Mouse (Mus musculus) hindbrain, embryonic 15.5 days (tissue): Measurements from ENCODE around the gene Pik3r5. TPM values are rescaled to one million over a fixed set of nuclear protein-coding genes. Genes with fewer than 3 reads are reported as not detected.

Source experiments
- ATAC-seq: fragments of 200-750 bp; cut with Nextera tagmentation; 2 replicates; pipeline ENCODE4 v1.8.0; 2017; ENCODE audit warnings: low read depth, moderate number of reproducible peaks, moderate TSS enrichment; ENCODE audit not compliant: low FRiP score
- H3K27ac ChIP-seq: fragments of 300-500 bp; sonication (generic); replicated peaks from 2 replicates; pipeline ENCODE4 v1.5.1; 2015; ENCODE audit warnings: mild to moderate bottlenecking, inconsistent platforms
- H3K27me3 ChIP-seq: fragments of 300-500 bp; sonication (generic); 2 replicates; pipeline ENCODE4 v1.6.1; 2015; ENCODE audit warnings: control low read depth, inconsistent platforms
- H3K36me3 ChIP-seq: fragments of 300-500 bp; sonication (generic); 2 replicates; pipeline ENCODE4 v1.6.1; 2015; ENCODE audit warnings: control low read depth, inconsistent platforms
- H3K4me1 ChIP-seq: fragments of 300-500 bp; sonication (generic); replicated peaks from 2 replicates; pipeline ENCODE4 v1.6.1; 2015; ENCODE audit warnings: control low read depth, inconsistent platforms
- H3K4me2 ChIP-seq: fragments of 300-500 bp; sonication (generic); 2 replicates; pipeline ENCODE4 v1.6.1; 2015; ENCODE audit warnings: moderate library complexity, mild to moderate bottlenecking, inconsistent platforms
- H3K4me3 ChIP-seq: fragments of 300-500 bp; sonication (generic); 2 replicates; pipeline ENCODE4 v1.5.1; 2015; ENCODE audit warnings: mild to moderate bottlenecking, inconsistent platforms
- H3K9ac ChIP-seq: fragments of 300-500 bp; sonication (generic); 2 replicates; pipeline ENCODE4 v1.6.1; 2015; ENCODE audit warnings: inconsistent platforms
- H3K9me3 ChIP-seq: fragments of 300-500 bp; sonication (generic); 2 replicates; pipeline ENCODE4 v1.6.1; 2016; ENCODE audit warnings: control low read depth, inconsistent platforms
- WGBS: fragments of 180-500 bp; shearing (Covaris S2); methylation state at CpG from one replicate; pipeline ENCODE4 v1.1.7; 2015; 5-methylcytosine and 5-hydroxymethylcytosine counted together
- polyA plus RNA-seq: library from polyadenylated mRNA; unstranded; fragments of >200 nt; fragmentation: Nextera tagmentation; extraction: Ambion mirVana; gene quantifications from 2 replicates; pipeline ENCODE4 v1.2.1, GENCODE M21; 2015

The Pik3r5 gene
- polyA plus RNA-seq, 1 experiment from 2014 or later = 0.30 TPM

DNA sequence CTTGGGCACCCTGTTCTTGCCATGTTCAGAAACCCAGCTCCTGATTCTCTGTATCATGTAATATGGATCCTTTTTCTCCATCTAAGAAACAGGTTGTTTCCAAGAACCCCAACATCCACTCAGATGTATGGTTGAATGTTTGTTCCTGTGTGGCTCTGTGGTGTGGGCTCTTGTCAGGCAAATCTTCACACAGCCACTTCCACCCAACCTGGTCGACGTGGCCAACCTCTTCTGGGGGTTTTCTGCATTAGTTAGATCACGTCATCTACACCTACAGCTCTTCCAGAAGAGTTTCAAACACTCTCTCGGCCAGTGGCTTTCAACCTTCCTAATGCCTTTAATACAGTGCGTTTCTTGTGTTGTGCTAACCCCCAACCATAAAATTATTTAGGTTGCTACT is 4.5 kb downstream of the Pik3r5 start:
- Histone ChIP-seq H3K9me3 (no peaks in the 10 kb centered on the region), H3K4me2 (no peak overlapping the region), H3K27me3 (peaks cover 4% of the 10 kb centered on the region; the same call in 1 of the 2 replicates), H3K27ac (no peak overlapping the region), H3K4me1 (peaks cover 6% of the 10 kb centered on the region; the same call in 1 of the 2 replicates), H3K36me3 (no peaks in the 10 kb centered on the region), H3K9ac (no peak overlapping the region), H3K4me3 (no peak overlapping the region)
- 90% methylated on average over 5 of the region's 5 CpGs for WGBS
- no peak for ATAC-seq

GRCm38 (mm10) chr11:68440100-68440499 is 8.2 kb downstream of the Pik3r5 start:
- Histone ChIP-seq H3K4me2 (no peak overlapping the region), H3K27me3 (no peaks in the 10 kb centered on the region), H3K4me3 (no peak overlapping the region), H3K9me3 (no peaks in the 10 kb centered on the region), H3K9ac (no peak overlapping the region), H3K4me1 (no peaks in the 10 kb centered on the region), H3K36me3 (no peaks in the 10 kb centered on the region), H3K27ac (no peak overlapping the region)
- WGBS = 83% methylated on average over 9 of the region's 9 CpGs
- no peak for ATAC-seq

DNA sequence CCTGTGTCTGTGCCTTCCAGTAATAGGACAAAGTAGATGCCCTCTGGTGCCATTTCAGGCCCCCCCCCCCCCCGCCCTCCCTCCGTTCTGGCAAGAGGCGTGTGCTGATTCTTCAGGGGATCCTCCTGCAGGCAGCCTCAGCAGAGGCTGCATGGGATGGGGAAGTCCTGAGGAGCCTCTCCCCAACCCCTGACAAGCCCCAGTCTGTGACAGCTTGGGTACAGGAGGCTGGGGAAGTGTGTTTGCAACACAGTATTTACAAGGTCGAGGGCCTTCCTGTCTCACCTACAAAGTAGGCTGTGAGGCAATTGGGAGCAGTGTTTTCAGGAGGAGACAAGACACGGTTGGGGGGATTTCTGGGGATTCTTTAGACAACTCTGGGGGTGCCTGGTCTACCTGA is 9.0 kb downstream of the Pik3r5 start:
- Histone ChIP-seq H3K27me3 (no peaks in the 10 kb centered on the region), H3K9me3 (no peaks in the 10 kb centered on the region), H3K4me2 (no peak overlapping the region), H3K9ac (no peak overlapping the region), H3K36me3 (no peaks in the 10 kb centered on the region), H3K27ac (no peak overlapping the region), H3K4me1 (no peaks in the 10 kb centered on the region), H3K4me3 (no peak overlapping the region)
- no peak for ATAC-seq
- 90% methylated on average over 5 of the region's 5 CpGs for WGBS

DNA sequence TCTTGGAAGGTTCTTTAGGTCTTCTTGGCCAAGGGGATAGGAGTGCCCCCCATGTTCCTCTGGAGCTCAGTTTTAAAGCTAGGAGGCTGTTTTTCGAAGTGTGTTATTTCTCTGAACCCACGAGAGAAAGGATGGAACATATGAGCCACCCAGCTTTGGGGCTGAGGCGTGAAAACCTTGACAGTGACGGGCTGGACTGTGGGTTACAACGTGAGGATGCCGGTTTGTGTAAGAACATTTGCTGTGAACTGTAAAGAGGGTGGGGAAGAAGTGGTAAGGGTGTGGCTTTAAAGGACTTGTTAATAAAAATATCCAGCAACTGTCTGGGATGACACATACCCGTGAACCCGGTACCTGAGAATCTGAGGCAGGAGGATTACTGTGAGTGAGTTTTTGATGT is 10.4 kb downstream of the Pik3r5 start:
- ATAC-seq = no peak
- H3K4me1 ChIP-seq = no peaks in the 10 kb centered on the region
- no peak overlapping the region for H3K9ac ChIP-seq
- no peaks in the 10 kb centered on the region for H3K36me3 ChIP-seq
- H3K4me2 ChIP-seq = no peak overlapping the region
- 89% methylated on average over 8 of the region's 8 CpGs for WGBS
- no peak overlapping the region for H3K27ac ChIP-seq
- H3K4me3 ChIP-seq = no peak overlapping the region
- no peaks in the 10 kb centered on the region for H3K27me3 ChIP-seq
- no peaks in the 10 kb centered on the region for H3K9me3 ChIP-seq

GRCm38 (mm10) chr11:68442983-68443638 is 11.2 kb downstream of the Pik3r5 start:
- Histone ChIP-seq H3K4me2 (no peak overlapping the region), H3K4me1 (no peaks in the 10 kb centered on the region), H3K36me3 (no peaks in the 10 kb centered on the region), H3K27me3 (no peaks in the 10 kb centered on the region), H3K4me3 (no peak overlapping the region), H3K9me3 (no peaks in the 10 kb centered on the region), H3K27ac (no peak overlapping the region), H3K9ac (no peak overlapping the region)
- 84% methylated on average over 12 of the region's 12 CpGs for WGBS
- no peak for ATAC-seq

DNA sequence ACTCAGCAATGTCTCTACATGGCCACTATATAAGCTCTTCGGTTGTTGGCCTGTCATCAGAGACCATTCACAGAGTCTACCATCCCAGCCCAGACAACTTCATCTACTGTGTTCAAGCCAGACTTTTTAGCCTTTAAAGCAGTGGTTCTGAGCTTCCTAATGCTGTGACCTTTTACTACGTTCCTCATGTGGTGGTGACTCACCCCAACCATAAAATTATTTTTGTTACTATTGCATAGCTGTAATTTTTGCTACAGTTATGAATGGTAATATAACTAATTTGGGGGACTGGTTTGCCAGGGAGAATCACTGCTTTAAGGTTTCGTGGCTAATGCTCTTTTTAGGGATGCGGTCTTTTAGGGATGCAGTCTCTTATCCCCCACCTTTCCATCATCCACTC is 14.0 kb downstream of the Pik3r5 start:
- H3K9me3 ChIP-seq = no peaks in the 10 kb centered on the region
- no peak overlapping the region for H3K4me3 ChIP-seq
- no peaks in the 10 kb centered on the region for H3K36me3 ChIP-seq
- 91% methylated on average over 4 of the region's 4 CpGs for WGBS
- no peak for ATAC-seq
- H3K27me3 ChIP-seq = no peaks in the 10 kb centered on the region
- H3K4me1 ChIP-seq = peaks cover 6% of the 10 kb centered on the region
- H3K4me2 ChIP-seq = no peak overlapping the region
- no peak overlapping the region for H3K27ac ChIP-seq
- H3K9ac ChIP-seq = no peak overlapping the region

DNA sequence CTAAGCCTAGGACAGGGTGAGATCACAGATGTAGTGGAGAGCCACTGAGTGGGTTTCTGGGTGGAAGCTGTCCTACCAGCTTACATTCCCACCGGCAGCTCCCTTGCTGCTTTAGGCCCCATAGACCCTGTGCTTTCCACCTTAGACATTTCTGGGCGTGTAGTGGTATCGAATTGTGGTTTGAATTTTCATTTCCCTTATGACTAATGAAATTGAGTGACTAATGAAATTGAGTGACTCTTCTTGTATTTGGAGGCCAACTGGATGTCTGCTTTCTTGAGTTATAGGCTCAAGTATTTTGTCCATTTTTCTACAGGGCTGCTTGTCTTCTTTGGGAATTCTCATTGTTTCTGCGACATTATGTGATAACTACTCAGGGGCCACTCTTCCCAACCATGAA is 14.6 kb downstream of the Pik3r5 start:
- Histone ChIP-seq H3K9me3 (no peaks in the 10 kb centered on the region), H3K4me1 (peaks cover 12% of the 10 kb centered on the region), H3K9ac (no peak overlapping the region), H3K36me3 (no peaks in the 10 kb centered on the region), H3K4me2 (no peak overlapping the region), H3K27me3 (no peaks in the 10 kb centered on the region), H3K27ac (no peak overlapping the region), H3K4me3 (no peak overlapping the region)
- 97% methylated on average over 4 of the region's 4 CpGs for WGBS
- no peak for ATAC-seq

- no peak overlapping the region for H3K4me3 ChIP-seq
- 88% methylated on average over 2 of the region's 2 CpGs for WGBS
- no peaks in the 10 kb centered on the region for H3K27me3 ChIP-seq
- H3K36me3 ChIP-seq = no peaks in the 10 kb centered on the region
- H3K4me2 ChIP-seq = no peak overlapping the region
- H3K9ac ChIP-seq = no peak overlapping the region
- H3K9me3 ChIP-seq = no peaks in the 10 kb centered on the region
- no peak overlapping the region for H3K27ac ChIP-seq
- peaks cover 12% of the 10 kb centered on the region for H3K4me1 ChIP-seq
- ATAC-seq = no peak
Measured at GRCm38 (mm10) chr11:68447242-68447641, 15.3 kb downstream of the Pik3r5 start.

DNA sequence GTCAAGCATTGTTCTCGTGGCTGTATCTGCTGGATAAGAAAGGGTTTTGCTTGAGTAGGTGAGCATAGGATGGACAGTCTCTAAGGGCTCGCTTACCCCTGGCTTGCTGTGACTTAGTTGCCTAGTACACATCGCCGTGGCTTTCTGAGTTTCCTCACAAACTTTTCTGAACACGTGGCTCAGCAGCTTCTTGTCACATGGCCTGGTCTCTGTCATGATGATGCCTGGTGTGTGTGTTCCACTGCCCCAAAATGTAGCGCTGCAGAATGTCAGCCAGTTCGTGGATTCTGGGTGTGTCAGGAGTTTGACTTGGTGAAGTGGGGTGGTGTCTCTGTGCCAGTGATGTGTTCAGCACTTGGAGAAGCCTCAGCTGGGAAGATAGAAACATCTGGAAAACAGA is 16.4 kb downstream of the Pik3r5 start:
- H3K9me3 ChIP-seq = no peaks in the 10 kb centered on the region
- no peaks in the 10 kb centered on the region for H3K36me3 ChIP-seq
- ATAC-seq = no peak
- no peak overlapping the region for H3K4me3 ChIP-seq
- peaks cover 12% of the 10 kb centered on the region for H3K4me1 ChIP-seq
- H3K27me3 ChIP-seq = no peaks in the 10 kb centered on the region
- H3K9ac ChIP-seq = no peak overlapping the region
- no peak overlapping the region for H3K27ac ChIP-seq
- H3K4me2 ChIP-seq = no peak overlapping the region
- WGBS = 89% methylated on average over 7 of the region's 7 CpGs

DNA sequence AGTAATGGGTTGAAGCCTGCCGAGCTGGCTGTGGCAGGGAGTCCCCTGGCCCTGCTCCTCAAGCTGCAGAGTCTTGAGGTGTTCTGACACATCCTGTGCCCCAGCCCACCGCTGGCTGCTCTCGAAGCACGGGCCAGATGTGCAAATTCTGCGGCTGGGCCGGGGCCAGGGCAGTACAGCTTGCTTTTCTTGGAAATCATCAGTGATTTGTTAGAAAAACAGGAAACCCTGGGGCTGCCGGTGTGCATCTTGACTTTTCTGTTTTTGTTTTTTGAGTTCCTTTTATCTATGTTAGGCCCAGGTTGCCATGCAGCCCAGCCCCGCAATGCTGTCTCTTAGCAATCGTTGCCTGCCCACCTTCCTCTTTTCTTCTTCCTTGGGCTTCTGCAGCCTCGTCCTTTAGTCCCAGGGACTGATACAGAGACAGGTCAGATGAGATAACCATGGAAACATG is 19.4 kb downstream of the Pik3r5 start:
- no peaks in the 10 kb centered on the region for H3K9me3 ChIP-seq
- ATAC-seq = no peak
- H3K27ac ChIP-seq = peak overlapping the region; percentile 28; the same call in 1 of the 2 replicates
- no peaks in the 10 kb centered on the region for H3K27me3 ChIP-seq
- H3K9ac ChIP-seq = no peak overlapping the region
- H3K4me3 ChIP-seq = no peak overlapping the region
- no peaks in the 10 kb centered on the region for H3K36me3 ChIP-seq
- peak overlapping the region; percentile 9; the same call in 1 of the 2 replicates for H3K4me2 ChIP-seq
- H3K4me1 ChIP-seq = peaks cover 12% of the 10 kb centered on the region
- WGBS = 56% methylated on average over 10 of the region's 10 CpGs

DNA sequence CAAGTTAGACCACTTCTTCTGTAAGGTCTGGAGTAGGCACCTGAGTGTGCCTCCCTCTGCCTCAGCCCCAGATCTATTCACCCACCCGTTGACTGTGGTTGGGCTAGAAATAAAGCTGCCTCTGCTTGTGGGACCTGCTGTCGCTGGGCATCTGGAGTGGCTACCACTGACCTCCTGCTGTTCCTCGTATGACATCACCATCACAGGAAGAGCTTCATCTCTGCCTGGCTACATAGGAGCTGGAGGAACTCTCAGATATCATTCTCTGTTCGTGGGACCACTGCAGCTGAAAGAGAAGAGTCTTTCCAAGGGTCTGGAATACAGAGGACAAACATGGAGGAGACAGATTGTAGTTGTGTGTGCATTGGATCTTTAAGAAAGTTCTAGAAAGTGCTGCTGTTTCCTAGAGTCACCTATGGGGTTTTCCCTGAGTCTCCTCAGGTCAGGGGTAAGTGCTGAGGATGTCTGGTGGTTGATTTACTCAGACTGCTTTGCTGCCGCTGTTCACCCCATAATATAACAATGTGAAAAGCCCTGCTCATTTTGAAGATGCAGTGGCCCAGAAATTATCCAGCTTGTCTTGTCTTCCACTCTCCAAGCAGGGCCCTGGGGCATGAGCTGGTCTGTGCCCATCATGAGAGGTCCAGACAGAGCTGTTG is 20.0 kb downstream of the Pik3r5 start:
- Histone ChIP-seq H3K9ac (no peak overlapping the region), H3K36me3 (no peaks in the 10 kb centered on the region), H3K9me3 (no peaks in the 10 kb centered on the region), H3K4me1 (peaks cover 12% of the 10 kb centered on the region), H3K27me3 (no peaks in the 10 kb centered on the region), H3K4me3 (no peak overlapping the region), H3K27ac (no peak overlapping the region), H3K4me2 (no peak overlapping the region)
- ATAC-seq = no peak
- WGBS = 64% methylated on average over 5 of the region's 5 CpGs

GRCm38 (mm10) chr11:68452740-68453139 is 20.8 kb downstream of the Pik3r5 start:
- Histone ChIP-seq H3K4me2 (no peak overlapping the region), H3K9me3 (no peaks in the 10 kb centered on the region), H3K36me3 (no peaks in the 10 kb centered on the region), H3K27ac (no peak overlapping the region), H3K27me3 (no peaks in the 10 kb centered on the region), H3K9ac (no peak overlapping the region), H3K4me3 (no peak overlapping the region), H3K4me1 (peaks cover 12% of the 10 kb centered on the region)
- ATAC-seq = no peak
- WGBS = 93% methylated on average over 8 of the region's 8 CpGs
